Mouse (Mus musculus) CD8-positive naive resting alpha-beta T cell, adult 2 months (primary cell): ENCODE measurements around the gene Arrdc5.
A peak's percentile ranks its signal among the peaks of the same experiment; 100 is the strongest.

Experiments
- DNase-seq, 2 experiments: peaks; one replicate each; pipeline ENCODE4 v3.0.0; 2022; ENCODE audit warnings: low read depth in 2 of 2, low spot score in 2 of 2

Arrdc5 gene

DNA sequence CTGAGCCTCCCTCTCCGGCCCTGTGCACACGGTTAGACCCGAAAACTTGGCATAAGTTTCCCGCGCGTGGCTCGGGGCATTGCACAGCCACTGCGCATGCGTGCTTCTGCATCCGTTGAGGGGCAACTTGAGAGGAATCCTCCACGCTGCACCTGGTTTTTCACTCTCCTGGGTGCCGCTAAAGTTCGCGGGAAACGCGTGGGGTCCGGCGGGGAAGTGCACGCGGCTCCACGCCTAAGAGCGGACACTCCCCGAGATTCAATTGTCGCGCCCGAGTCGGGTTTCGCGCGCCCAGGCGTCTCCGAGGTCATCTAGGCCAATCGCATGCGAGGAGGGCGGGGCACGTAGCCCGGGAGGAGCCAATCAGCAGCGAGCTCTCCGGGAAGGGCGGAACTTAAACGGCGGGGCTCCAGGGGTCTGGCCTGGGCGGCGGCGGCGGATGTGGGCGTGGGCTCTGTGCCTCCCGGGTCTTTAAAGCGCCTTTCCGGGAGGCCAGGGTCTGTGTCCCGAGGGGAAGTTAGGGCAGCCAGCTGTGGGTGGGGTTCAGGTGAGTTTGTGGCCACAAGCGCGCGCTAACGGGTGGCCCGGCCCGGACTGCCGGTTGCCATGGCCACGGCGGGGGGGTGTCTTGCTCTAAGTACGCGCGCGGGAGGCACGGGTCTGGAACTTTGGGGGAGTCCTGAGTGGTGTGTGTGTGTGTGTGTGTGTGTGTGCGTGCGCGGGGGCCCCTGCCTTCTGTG lies 3.9 kb upstream of the Arrdc5 start:
- peak; percentile 92 to 96 for DNase-seq

DNA sequence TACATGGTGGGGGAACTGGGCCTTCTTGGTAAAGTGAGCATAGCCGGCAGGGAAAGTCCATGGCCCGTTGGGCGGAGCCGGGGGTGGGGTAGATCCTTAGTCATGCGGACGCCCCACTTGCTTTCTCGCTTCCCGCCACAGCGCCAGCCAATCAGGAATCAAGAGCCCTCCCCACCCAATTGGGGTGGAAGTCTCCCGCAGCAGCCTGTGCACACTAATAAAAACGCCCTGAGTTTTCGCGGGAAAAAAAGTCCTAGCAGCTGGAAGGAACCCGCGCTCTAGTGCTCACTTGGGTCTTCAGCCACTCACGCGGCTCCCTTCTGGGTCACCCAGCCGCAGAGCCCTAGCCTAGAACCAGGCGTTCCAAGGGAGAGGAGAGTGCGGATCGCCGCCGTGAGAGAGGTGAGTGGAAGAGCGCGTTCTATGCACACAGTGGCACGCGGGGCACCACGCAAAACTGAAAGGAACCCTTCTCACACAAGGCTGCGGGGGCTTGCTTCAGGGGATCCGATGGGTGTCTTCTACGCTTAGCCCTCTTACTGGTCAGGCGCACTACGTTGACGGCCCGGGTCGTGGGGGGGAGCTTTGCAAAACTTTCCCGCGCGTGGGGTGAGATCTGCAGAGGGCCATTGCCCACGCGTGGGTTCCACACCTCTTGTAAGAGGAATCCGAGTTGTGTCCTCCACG lies 3.2 kb upstream of the Arrdc5 start, which contains the start of gene Uhrf1:
Gene Uhrf1 (plus strand): TSS at position 162 of the 687 bp plus-strand sequence.
- DNase-seq = peak in 1 of 2 experiments; percentile 28

- no peak for DNase-seq
Measured at GRCm38 (mm10) chr17:56302363-56302996, 2.4 kb upstream of the Arrdc5 start.

DNA sequence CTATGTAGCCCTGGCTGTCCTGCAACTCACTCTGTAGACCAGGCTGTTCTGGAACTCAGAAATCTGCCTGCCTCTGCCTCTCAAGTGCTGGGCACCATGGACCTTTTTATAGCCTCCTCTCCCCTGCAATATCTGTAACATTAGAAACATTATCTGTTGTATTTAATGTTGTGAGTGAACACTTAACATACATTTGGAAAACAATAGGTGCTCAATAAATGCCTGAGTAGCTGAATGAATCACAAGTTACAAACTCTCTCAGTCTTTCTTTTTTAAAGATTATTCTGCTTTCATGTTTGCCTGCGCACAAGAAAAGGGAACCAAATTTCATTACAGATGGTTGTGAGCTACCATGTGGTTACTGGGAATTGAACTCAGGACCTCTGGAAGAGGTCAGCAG lies 1.8 kb downstream of the Arrdc5 start:
- no peak for DNase-seq

GRCm38 (mm10) chr17:56296201-56296600 lies 3.9 kb downstream of the Arrdc5 start:
- DNase-seq = no peak

- DNase-seq = no peak
Measured at GRCm38 (mm10) chr17:56294241-56294640, 5.8 kb downstream of the Arrdc5 start.

- no peak for DNase-seq
Measured at GRCm38 (mm10) chr17:56293291-56293690, 6.8 kb downstream of the Arrdc5 start.

DNA sequence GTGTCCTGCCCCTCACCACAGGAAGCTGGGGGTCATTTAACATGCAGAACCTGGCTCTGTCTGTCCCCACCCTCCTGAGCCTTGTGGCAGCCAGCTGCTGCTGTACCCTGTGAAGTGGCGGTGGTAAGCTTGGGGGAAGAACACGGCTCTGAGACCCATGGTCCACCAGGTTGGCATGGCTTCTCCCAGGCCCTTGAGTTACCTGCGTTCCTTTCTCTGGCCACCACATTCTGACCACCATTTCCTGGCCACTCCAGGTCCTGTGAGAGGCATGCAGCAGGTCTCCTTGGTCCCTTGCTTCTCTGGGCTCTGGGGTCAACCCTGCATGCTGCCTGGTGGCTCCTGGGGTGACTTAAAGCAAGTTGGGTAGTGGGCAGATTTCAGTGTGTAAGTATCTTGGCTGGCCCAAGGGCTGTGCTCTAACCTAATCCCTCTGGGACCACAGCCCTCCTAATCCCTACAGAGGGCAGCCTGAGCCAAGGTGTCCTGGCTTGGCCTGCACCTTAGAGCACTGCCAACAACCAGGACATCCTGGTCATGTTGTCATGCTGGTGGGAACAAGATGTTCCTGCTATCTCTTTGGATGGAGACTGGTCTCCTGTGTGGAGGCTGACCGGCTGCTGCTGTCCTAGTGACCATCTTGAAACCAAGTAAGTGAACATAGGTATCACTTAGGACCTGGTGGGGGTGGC lies 7.4 kb downstream of the Arrdc5 start, which contains the start of gene Plin3:
Gene Plin3 (minus strand): TSS at position 343 of the 692 bp plus-strand sequence.
- no peak for DNase-seq

DNA sequence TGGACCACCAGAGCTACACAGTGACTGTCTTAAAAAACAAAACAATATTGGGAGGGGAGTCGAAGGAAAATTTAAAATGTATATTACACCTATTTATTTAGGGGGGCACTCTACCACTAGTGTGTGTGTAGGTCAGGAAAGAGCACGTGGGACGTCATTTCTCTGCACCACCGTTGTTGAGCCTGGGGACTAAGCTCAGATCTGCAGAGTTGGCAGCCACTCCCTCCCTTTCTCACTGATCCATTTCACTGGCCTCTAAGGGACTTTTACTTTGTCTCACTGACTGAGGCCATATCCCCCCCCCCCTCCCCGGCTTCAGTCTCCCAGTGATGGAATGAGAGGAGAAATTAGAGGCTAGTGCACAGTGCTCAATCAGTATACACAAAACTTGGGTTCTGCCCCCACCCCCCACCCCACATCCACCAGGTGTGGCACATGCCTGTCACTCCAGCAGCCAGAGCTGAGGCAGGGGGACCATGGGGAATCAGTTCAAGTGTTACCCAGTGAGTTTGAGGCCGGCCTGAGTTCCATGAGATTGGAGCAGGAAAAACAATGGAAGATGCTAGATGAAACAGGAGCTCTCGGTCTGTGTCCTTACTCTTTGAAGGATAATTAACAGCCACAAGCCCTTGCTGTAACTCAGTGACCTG lies 8.1 kb downstream of the Arrdc5 start:
- DNase-seq = no peak

GRCm38 (mm10) chr17:56291171-56291511 lies 8.9 kb downstream of the Arrdc5 start:
- peak; percentile 89 to 90 for DNase-seq

DNA sequence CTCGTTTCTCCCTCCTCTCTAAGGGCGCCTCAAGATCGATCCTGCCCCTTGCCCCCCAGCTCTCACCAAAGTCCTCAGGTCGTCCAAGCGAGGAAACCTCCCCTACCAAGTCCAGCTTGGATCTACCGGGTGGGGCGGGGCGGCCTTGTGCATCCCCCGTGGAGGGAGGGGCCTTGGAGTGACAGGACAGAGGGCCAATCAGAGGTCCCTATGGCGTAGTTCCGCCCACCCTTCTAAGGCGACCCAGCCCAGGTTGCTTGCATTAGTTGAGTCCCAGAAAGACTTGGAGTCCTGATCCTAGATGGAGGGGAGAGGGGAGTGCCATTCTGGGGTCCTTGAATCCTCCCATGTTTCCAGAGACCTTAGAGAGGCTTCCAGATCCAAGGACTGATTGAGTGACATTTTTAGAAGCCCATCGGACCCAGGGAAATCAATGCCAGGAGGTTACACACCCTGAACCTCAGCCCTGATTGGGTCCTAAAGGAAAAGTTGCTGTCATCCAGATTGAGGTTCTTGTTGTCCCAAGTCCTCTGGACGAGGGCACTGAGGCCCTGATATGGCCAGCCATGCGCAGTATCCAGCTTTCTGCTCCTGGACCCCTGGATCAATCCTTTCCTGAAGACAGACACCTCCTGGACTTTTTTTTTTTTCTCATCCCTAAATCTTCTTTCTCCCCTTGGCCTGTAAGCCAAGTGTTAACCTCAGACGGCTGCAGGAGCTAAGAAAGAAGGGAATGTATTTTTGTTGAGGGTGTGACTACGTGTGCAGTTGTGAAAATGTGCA lies 9.5 kb downstream of the Arrdc5 start:
- DNase-seq = peak; percentile 74 to 82

DNA sequence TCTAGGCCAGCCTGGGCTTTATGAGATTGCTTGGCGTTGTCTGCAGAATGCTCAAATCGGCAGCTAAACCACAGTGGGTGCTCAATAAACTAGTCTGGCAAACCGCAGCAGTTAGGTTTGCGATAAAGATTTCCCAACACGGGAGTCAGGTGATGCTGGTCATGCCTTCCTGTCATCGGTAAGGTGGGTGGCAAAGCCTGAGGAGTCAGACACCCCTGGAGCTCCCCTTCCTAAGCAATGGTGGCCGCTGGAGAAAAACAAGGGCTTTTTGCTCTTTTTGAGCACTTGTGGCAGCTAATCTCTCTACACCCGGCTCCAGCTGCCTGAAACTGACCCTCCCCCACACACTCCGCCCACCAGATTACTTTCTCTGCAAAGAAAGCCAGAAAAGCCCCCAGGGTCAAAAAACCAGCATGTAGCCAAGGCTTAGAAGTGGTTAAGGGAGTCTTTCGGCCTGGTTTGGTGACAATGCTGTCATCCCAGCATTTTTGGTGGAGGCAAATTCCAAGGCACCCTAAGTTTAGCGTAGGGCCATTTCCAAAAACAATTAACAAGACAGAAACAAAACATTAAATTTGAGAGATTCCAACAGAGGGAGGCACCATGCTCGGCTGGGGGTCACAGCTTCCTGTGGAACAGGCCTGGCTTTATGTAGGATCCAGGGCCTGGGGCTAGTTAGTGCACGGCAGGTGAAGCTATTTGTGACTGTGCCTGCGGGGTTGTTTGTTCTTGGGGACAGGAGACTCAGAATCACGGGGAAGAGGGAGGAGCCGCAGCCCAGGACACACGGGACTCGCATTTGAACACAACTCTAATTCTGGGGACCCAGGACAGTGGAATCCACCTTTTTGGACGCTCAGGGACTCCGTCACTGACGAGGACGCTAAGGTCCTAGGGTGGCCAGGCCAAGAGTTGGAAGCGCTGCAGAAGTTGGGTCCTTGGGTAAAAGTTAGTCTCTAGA lies 10.4 kb downstream of the Arrdc5 start:
- peak; percentile 47 to 62 for DNase-seq

- DNase-seq = no peak
Measured at GRCm38 (mm10) chr17:56288866-56289265, 11.2 kb downstream of the Arrdc5 start.

GRCm38 (mm10) chr17:56287830-56288229 lies 12.3 kb downstream of the Arrdc5 start:
- DNase-seq = no peak

- no peak for DNase-seq
Measured at GRCm38 (mm10) chr17:56285995-56286394, 14.1 kb downstream of the Arrdc5 start.

- DNase-seq = no peak
Measured at GRCm38 (mm10) chr17:56283316-56283715, 16.8 kb downstream of the Arrdc5 start.

DNA sequence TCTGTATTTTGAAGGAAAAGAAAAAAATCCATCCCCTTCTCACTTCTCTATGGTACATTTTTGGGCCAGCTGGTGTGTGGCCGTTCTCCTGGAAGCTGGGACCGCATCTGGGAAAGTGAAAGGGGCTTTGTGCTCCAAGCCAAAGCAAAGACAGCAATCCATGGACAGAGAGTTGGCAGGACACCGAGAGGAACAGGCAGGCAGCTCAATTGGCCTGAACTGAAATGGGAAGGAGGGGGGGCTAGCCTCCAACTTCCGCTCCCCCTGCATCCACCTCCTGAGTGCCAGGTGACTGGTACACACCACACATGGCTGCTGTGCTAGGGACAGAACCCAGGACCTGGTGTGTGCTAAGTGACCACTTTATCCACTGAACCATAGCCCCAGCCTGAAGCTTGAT lies 17.3 kb downstream of the Arrdc5 start:
- no peak for DNase-seq

DNA sequence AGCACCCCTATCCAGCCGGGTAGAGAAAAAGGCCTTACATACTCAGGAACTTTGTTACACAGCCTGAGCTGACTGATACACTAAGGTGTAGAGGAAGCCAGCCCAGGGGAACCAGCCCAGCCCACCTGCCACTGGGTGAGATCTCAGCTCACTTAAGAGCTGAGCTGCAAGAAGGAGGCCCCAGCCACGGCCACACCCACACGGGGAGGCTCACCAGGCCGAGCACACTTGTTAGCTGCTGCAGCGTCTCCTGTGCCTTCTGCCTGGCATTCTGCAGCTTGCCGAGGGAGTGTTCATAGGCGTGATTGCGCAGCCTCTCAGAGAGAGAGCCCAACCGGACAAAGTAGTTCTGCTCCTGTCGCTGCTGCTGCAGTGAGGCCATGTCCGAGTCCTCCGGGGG lies 18.9 kb downstream of the Arrdc5 start:
- no peak for DNase-seq
